Mouse (Mus musculus) midbrain, postnatal 0 days (tissue): ENCODE results near the gene Tacc3. TPM values are rescaled to one million over a fixed set of nuclear protein-coding genes. Genes with fewer than 3 reads are reported as not detected.

Experiments used
- ATAC-seq: fragments of 200-750 bp; cut with Nextera tagmentation; 2 replicates; pipeline ENCODE4 v1.8.0; 2017; ENCODE audit warnings: moderate number of reproducible peaks, mild to moderate bottlenecking, moderate TSS enrichment, moderate library complexity; ENCODE audit not compliant: low FRiP score
- DNase-seq: peaks from one replicate; pipeline ENCODE4 v3.0.0-alpha.2; 2015; ENCODE audit warnings: low spot score
- H3K27ac ChIP-seq: fragments of 300-500 bp; sonication (generic); 2 replicates; pipeline ENCODE4 v1.5.1; 2014; ENCODE audit warnings: low read depth, mild to moderate bottlenecking, low read length, mixed read lengths
- H3K27me3 ChIP-seq: fragments of 300-500 bp; sonication (generic); 2 replicates; pipeline ENCODE4 v1.6.1; 2014; ENCODE audit warnings: low read length, control low read depth, mixed read lengths; ENCODE audit not compliant: insufficient read depth
- H3K36me3 ChIP-seq: fragments of 300-500 bp; sonication (generic); 2 replicates; pipeline ENCODE4 v1.6.1; 2014; ENCODE audit warnings: low read length, control low read depth, mixed read lengths; ENCODE audit not compliant: insufficient read depth
- H3K4me1 ChIP-seq: fragments of 300-500 bp; sonication (generic); 2 replicates; pipeline ENCODE4 v1.6.1; 2014; ENCODE audit warnings: mild to moderate bottlenecking, control low read depth, antibody characterized with exemption, low read length, mixed read lengths; ENCODE audit not compliant: insufficient read depth
- H3K4me2 ChIP-seq: fragments of 300-500 bp; sonication (generic); 2 replicates; pipeline ENCODE4 v1.6.1; 2014; ENCODE audit warnings: low read depth, mild to moderate bottlenecking, low read length, mixed read lengths; ENCODE audit not compliant: poor library complexity, severe bottlenecking
- H3K4me3 ChIP-seq: fragments of 300-500 bp; sonication (generic); 2 replicates; pipeline ENCODE4 v1.5.1; 2014; ENCODE audit warnings: low read depth, mild to moderate bottlenecking, low read length, moderate library complexity
- H3K9ac ChIP-seq: fragments of 300-500 bp; sonication (generic); replicated peaks from 2 replicates; pipeline ENCODE4 v1.6.1; 2014; ENCODE audit warnings: mild to moderate bottlenecking, low read length, moderate library complexity, mixed read lengths; ENCODE audit not compliant: poor library complexity, severe bottlenecking
- H3K9me3 ChIP-seq: fragments of 300-500 bp; sonication (generic); 2 replicates; pipeline ENCODE4 v1.6.1; 2016; ENCODE audit warnings: low read length, control low read depth
- CTCF ChIP-seq: IDR thresholded peaks from 2 replicates; pipeline ENCODE4 v1.5.1; 2016; ENCODE audit warnings: antibody characterized with exemption, mild to moderate bottlenecking
- WGBS: fragments of 180-500 bp; shearing (Covaris S2); extraction: QIAGEN DNeasy Blood & Tissue Kit; methylation state at CpG from one replicate; pipeline ENCODE4 v1.1.7; 2014; 5-methylcytosine and 5-hydroxymethylcytosine counted together
- polyA plus RNA-seq: library from polyadenylated mRNA; unstranded; fragments of >200 nt; fragmentation: Nextera tagmentation; extraction: Ambion mirVana; gene quantifications from 2 replicates; pipeline ENCODE4 v1.2.1, GENCODE M21; 2015
- total RNA-seq: library from RNA; depleted of rRNA; stranded (reverse); fragments of >200 nt; gene quantifications from 2 replicates; pipeline ENCODE4 v1.2.3, GENCODE M21; 2014

The Tacc3 gene
- total and polyA plus RNA-seq, 2 experiments from 2014 or later = 17.4 to 18.7 TPM

DNA sequence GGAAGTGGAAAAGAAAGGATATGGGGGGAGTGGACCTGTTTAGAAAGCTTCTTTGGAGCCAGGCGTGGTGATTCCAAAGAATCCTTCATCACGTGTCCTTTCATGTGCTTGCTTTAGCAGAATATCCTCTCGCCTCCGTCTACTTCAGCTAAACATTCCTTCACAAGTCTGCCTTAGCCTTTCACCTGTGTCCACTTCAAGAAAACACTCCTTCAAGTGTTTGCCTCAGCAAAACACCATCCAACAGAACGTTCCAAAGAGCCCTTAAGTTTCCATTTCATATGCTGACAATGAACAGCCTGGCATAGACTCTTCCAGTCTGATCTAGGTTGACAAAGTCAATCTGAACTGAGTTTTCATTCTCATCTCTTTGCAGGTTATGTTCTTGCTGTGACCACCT is 20.3 kb downstream of the Tacc3 start:
- no peak overlapping the region for H3K9ac ChIP-seq
- no peak for TF ChIP-seq CTCF
- H3K4me2 ChIP-seq = no peak overlapping the region
- no peaks in the 10 kb centered on the region for H3K4me1 ChIP-seq
- no peaks in the 10 kb centered on the region for H3K36me3 ChIP-seq
- no peak for DNase-seq
- no peak overlapping the region for H3K4me3 ChIP-seq
- ATAC-seq = no peak
- no peaks in the 10 kb centered on the region for H3K27me3 ChIP-seq
- no peaks in the 10 kb centered on the region for H3K9me3 ChIP-seq
- 90% methylated on average over 5 of the region's 5 CpGs for WGBS
- no peak overlapping the region for H3K27ac ChIP-seq

DNA sequence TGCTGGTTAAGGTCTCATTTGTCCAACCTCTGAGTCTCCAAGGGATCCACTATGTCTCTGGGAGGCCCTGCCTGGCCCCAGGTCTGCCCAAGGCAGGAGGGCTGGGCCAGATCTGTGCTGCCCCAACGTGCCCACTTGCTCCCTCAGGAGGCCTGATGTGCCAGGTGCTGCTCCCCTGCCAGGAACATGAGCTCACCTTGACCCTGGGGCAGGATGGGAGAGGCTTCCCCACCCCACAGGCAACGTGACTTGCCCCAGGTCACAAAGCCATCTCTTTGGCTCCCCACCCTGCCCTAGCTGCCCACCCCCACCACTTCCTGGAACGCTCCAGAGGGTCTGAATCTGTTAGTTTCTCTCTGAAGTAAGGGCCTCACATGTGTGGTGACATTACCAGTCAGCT is 23.1 kb downstream of the Tacc3 start:
- H3K4me1 ChIP-seq = no peaks in the 10 kb centered on the region
- H3K27me3 ChIP-seq = no peaks in the 10 kb centered on the region
- WGBS = 72% methylated on average over 3 of the region's 3 CpGs
- H3K27ac ChIP-seq = no peak overlapping the region
- no peak for ATAC-seq
- no peak overlapping the region for H3K4me2 ChIP-seq
- H3K9me3 ChIP-seq = no peaks in the 10 kb centered on the region
- no peak for DNase-seq
- H3K9ac ChIP-seq = no peak overlapping the region
- no peak for TF ChIP-seq CTCF
- no peak overlapping the region for H3K4me3 ChIP-seq
- no peaks in the 10 kb centered on the region for H3K36me3 ChIP-seq

DNA sequence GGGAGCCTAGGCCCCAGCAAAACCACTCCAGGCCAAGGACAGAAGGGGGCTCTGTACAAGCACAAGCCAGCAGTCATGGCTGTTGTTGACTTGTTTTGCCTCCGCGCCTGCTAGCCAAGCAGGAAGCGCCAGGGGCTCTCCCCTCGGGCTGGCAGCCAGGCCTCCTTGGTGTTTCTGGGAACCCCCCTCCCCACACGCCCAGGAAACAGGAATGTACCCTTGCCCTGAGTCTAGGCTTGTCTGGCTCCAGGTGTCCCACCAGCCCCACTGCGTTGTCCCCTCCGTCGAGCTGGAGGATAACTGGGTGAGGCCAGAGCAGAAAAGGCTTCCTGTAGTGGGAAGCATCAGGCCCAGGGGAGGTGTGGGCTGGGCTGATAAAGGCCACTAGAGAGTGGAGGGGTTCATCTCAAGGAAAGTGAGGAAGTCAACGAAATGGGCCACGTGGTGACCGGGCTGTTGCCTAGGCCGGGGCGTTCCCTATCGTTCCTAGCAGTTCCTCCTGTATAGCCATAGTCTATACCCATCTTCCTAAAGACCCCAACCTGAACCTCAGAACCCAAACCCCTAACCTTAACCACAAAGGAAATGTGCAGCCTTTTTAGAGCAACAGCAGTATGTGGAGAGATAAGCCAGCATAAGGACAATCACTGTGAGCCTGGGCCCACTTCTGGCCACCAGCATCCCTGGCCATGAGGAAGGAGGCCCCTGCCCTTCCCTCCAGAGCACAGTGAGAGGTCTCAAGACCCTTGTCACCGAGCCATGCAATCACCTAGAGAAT is 23.9 kb downstream of the Tacc3 start:
- H3K9ac ChIP-seq = no peak overlapping the region
- no peak overlapping the region for H3K4me3 ChIP-seq
- ATAC-seq (no peak), DNase-seq (no peak)
- TF ChIP-seq CTCF = no peak
- 78% methylated on average over 15 of the region's 15 CpGs for WGBS
- H3K27ac ChIP-seq = no peak overlapping the region
- H3K4me2 ChIP-seq = no peak overlapping the region
- H3K9me3 ChIP-seq = no peaks in the 10 kb centered on the region
- H3K4me1 ChIP-seq = no peaks in the 10 kb centered on the region
- no peaks in the 10 kb centered on the region for H3K36me3 ChIP-seq
- H3K27me3 ChIP-seq = peaks cover 3% of the 10 kb centered on the region; the same call in 1 of the 2 replicates

DNA sequence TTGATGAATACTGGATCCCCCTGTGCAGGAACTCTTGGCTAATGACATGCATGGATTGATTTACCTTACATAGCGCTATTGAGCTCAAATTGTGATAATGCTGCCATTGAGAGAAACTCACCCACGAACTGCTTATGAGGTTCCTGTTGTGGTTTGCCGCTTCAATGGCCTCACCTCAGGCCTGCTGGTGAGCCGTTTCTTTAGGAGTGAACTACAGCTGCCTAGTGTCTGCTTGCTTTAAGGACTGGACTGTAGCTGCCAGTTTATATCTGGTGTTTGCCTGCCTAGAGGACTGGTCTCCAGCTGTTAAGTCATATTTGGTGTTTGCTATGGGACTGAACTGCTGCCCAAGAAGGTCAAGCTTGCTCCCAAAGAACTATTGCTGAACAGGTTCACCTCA is 25.0 kb downstream of the Tacc3 start:
- Histone ChIP-seq H3K4me1 (no peaks in the 10 kb centered on the region), H3K4me2 (no peak overlapping the region), H3K27me3 (peaks cover 3% of the 10 kb centered on the region; the same call in 1 of the 2 replicates), H3K36me3 (no peaks in the 10 kb centered on the region), H3K4me3 (no peak overlapping the region), H3K9ac (no peak overlapping the region), H3K27ac (no peak overlapping the region), H3K9me3 (no peaks in the 10 kb centered on the region)
- TF ChIP-seq CTCF = no peak
- WGBS = 72% methylated on average over 4 of the region's 4 CpGs
- ATAC-seq (no peak), DNase-seq (no peak)

DNA sequence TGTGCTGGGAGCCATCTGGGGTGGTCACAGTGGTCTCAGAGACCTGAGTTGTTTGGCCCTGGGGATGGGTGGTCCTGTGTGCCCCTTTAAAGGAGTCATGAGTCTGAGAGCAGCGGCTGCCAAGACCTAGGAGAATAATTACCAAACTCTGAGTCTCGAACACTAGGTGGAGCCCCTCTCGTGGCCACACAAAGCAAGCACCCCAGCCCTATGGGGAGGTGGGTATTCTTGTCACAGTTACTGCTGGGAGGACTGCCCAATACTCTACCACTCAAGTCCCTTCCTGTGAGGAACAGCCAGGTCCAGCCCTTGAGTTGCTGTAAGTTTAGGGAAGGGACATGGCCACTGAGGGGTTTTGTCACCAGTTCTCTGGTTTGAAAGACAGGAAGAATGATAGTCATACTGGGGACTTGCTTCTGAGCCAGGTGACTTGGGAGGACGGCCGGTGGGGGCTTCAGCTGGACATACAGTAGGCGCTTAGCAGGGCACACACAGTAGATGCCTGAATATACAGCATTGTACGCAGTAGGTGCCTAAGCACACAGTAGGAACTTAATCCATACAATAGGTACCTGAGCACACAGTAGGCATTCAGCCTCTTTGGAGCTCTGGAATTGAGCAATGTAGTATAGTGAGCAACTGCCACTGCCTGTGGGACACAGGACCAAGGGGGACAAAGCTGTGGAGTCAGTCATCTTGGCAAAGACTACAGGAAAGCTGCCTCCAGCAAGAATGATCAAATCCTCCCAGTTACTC is 26.1 kb downstream of the Tacc3 start:
- Histone ChIP-seq H3K4me2 (no peak overlapping the region), H3K27ac (no peak overlapping the region), H3K9ac (no peak overlapping the region), H3K4me3 (no peak overlapping the region), H3K4me1 (no peaks in the 10 kb centered on the region), H3K27me3 (peaks cover 3% of the 10 kb centered on the region), H3K9me3 (no peaks in the 10 kb centered on the region), H3K36me3 (no peaks in the 10 kb centered on the region)
- TF ChIP-seq CTCF = peak; percentile 73
- peak; percentile 80 for DNase-seq
- peak; percentile 56; the same call in 1 of the 2 replicates for ATAC-seq
- WGBS = 45% methylated on average over 7 of the region's 7 CpGs

DNA sequence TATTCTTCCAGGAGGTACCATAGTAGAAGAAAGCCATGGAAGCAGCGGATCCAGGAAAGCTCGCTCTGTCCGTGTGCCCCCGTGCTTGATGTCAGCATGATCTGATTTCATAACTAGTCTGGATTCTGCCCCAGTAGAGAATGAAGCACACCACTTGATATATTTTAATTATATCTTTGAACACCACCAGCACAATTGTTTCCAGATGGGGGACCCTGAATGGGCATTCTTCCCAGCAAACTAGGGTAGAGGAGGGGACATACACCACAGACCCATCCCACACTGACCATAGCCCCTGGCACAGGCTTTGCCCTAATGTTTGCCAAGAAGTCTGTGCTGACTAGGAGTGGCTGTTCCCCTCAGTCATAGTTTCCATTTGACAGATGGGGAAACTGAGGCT is 27.0 kb downstream of the Tacc3 start:
- WGBS = 90% methylated on average over 4 of the region's 4 CpGs
- ATAC-seq (no peak), DNase-seq (no peak)
- no peak overlapping the region for H3K9ac ChIP-seq
- H3K36me3 ChIP-seq = no peaks in the 10 kb centered on the region
- H3K27me3 ChIP-seq = peaks cover 3% of the 10 kb centered on the region
- no peak overlapping the region for H3K4me2 ChIP-seq
- H3K27ac ChIP-seq = no peak overlapping the region
- no peak for TF ChIP-seq CTCF
- H3K4me3 ChIP-seq = no peak overlapping the region
- no peaks in the 10 kb centered on the region; the same call in 1 of the 2 replicates for H3K4me1 ChIP-seq
- H3K9me3 ChIP-seq = no peaks in the 10 kb centered on the region
